ENCODE assay signal across 23 mouse cellular contexts in the genomic region with DNA sequence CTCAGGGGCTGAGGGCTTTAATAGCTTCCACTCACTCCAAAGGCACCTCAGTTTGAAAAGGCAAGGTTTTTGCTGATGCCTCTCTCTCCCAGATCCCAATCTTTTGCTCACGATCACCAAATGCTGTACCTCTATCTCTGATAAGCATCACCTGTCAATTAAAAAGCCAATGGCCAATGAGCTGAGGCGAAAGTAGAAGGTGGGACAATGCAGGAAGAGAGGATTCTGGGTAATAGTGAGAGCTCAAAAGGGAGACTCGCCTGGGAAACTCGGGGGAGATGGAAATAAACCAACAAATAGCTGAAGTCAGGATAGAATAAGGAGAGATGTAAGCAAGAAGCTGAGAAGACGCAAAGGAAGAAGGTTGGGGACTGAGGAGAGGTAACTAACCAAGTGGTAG.
DNase-seq lines count a peak whose midpoint lies in the region; ATAC-seq and TF ChIP-seq lines count a peak whose summit lies in the region.
"Had no signal": no experiment of that assay in that cellular context is flagged by ENCODE, and none has a peak within 500 bp of the region (broad histone marks: within the 10 kb centered on the region; RNA-seq: fewer than 3 reads in every experiment).

No protein-coding gene starts in this region.

- H3K79me2 ChIP-seq in myocyte (ENCODE audit: control insufficient read depth, insufficient read depth), result no peaks in the 10 kb centered on the region

- H3K4me3 ChIP-seq in E14TG2a.4 (replicated peaks; ENCODE audit: low read length), result peak overlapping the region; percentile 43
- H3K4me3 ChIP-seq in myocyte, result peak overlapping the region; percentile 1
- no peak overlapping the region for H3K4me3 ChIP-seq in kidney, embryonic 16.5 days (ENCODE audit: low read length)
- H3K4me3 ChIP-seq: embryonic facial prominence, embryonic 15.5 days; erythroblast, embryonic 14.5 days; forebrain, embryonic 10.5 days; forebrain, embryonic 15.5 days; heart, embryonic 15.5 days had no signal

- WGBS in kidney, embryonic 16.5 days, result 75% methylated on average over 5 of the region's 5 CpGs

- no peak for ATAC-seq in CD4-positive, CD25-positive, alpha-beta regulatory T cell, adult 4 months
- ATAC-seq in kidney, embryonic 16.5 days (ENCODE audit: low FRiP score, low TSS enrichment), result no peak
- ATAC-seq: forebrain, embryonic 15.5 days; intestine, embryonic 16.5 days had no signal

- no peak for TF ChIP-seq POLR2A in myocyte (IDR thresholded peaks at IDR 0.05; ENCODE audit: insufficient read length, low read depth)

- peaks cover 7% of the 10 kb centered on the region for H3K9me3 ChIP-seq in E14TG2a.4 (ENCODE audit: low read length)
- no peaks in the 10 kb centered on the region for H3K9me3 ChIP-seq in kidney, embryonic 16.5 days (ENCODE audit: low read length)
- H3K9me3 ChIP-seq: embryonic facial prominence, embryonic 15.5 days; forebrain, embryonic 10.5 days; forebrain, embryonic 15.5 days; heart, embryonic 15.5 days had no signal

- TF ChIP-seq CTCF in E14TG2a.4 (conservative IDR thresholded peaks at IDR 0.05; ENCODE audit: low read length), result no peak

- H3K27me3 ChIP-seq in E14TG2a.4 (ENCODE audit: insufficient read depth, low read length) (0 out of 2 replicates have a peak, but pooled peaks cover 3% of the 10 kb centered on the region), myocyte (ENCODE audit: control insufficient read depth, insufficient read depth, insufficient read length) (no peaks in the 10 kb centered on the region)
- no peaks in the 10 kb centered on the region for H3K27me3 ChIP-seq in kidney, embryonic 16.5 days (ENCODE audit: insufficient read depth, low read length)
- H3K27me3 ChIP-seq: embryonic facial prominence, embryonic 15.5 days; forebrain, embryonic 15.5 days; heart, embryonic 15.5 days had no signal

- no peak overlapping the region for H3K27ac ChIP-seq in kidney, embryonic 16.5 days (ENCODE audit: low read length)
- H3K27ac ChIP-seq: embryonic facial prominence, embryonic 15.5 days; forebrain, embryonic 10.5 days; forebrain, embryonic 15.5 days; heart, embryonic 15.5 days; hindbrain, embryonic 14.5 days had no signal

- no peak overlapping the region for H3K9ac ChIP-seq in kidney, embryonic 16.5 days (replicated peaks; ENCODE audit: low read length)
- H3K9ac ChIP-seq: embryonic facial prominence, embryonic 15.5 days; forebrain, embryonic 15.5 days; heart, embryonic 15.5 days; hindbrain, embryonic 14.5 days had no signal

- DNase-seq in CD4-positive, CD25-positive, alpha-beta regulatory T cell, adult 2 months (ENCODE audit: low read depth, low spot score), result peak; percentile 41
- DNase-seq in MEL-GATA-1-ER (ENCODE audit: extremely low read depth, low read depth), result peak; percentile 53
- no peak for DNase-seq in ovary, postnatal 10 days (ENCODE audit: low spot score)
- no peak for DNase-seq in embryo, embryonic 9.5 days (ENCODE audit: extremely low spot score)
- DNase-seq: adrenal gland, adult 2 months; adrenal gland, postnatal 25 days; cerebellum, adult 18-20 months; cerebellum, postnatal 10 days; gastrocnemius, postnatal 10 days; heart, adult 18-20 months; heart, postnatal 14 days had no signal

- H3ac ChIP-seq in myocyte (ENCODE audit: control insufficient read depth, insufficient read length), result no peak overlapping the region

- H3K4me1 ChIP-seq in E14TG2a.4 (replicated peaks; ENCODE audit: low read depth, low read length), result peaks cover 51% of the 10 kb centered on the region
- peaks cover 4% of the 10 kb centered on the region; the same call in 1 of the 2 replicates for H3K4me1 ChIP-seq in kidney, embryonic 16.5 days (ENCODE audit: insufficient read depth, low read length)

- peak overlapping the region; percentile 22 for H3K4me2 ChIP-seq in myocyte (ENCODE audit: low read depth)
- no peak overlapping the region for H3K4me2 ChIP-seq in kidney, embryonic 16.5 days (replicated peaks; ENCODE audit: low read depth, low read length)
- H3K4me2 ChIP-seq: embryonic facial prominence, embryonic 15.5 days; forebrain, embryonic 15.5 days; heart, embryonic 11.5 days; heart, embryonic 15.5 days; hindbrain, embryonic 14.5 days had no signal

- H3K36me3 ChIP-seq in E14TG2a.4 (ENCODE audit: insufficient read depth, low read length) (peaks cover 13% of the 10 kb centered on the region; the same call in 1 of the 2 replicates), myocyte (ENCODE audit: control insufficient read depth, insufficient read depth) (no peaks in the 10 kb centered on the region)
- no peaks in the 10 kb centered on the region for H3K36me3 ChIP-seq in kidney, embryonic 16.5 days (ENCODE audit: insufficient read depth, low read length)
- H3K36me3 ChIP-seq: embryonic facial prominence, embryonic 15.5 days; forebrain, embryonic 10.5 days; forebrain, embryonic 15.5 days; heart, embryonic 15.5 days had no signal

TF ChIP-seq in myocyte, 11 proteins besides CTCF, POLR2A, EP300 and RAD21:
- no peak for TF ChIP-seq SRF (IDR thresholded peaks at IDR 0.05; ENCODE audit: control insufficient read depth, insufficient read length, low read depth)
- no peak for TF ChIP-seq REST (IDR thresholded peaks at IDR 0.05; ENCODE audit: insufficient read depth, insufficient read length)
- no peak for TF ChIP-seq E2F4 (IDR thresholded peaks at IDR 0.05; ENCODE audit: insufficient read depth)
- no peak for TF ChIP-seq USF1 (IDR thresholded peaks at IDR 0.05; ENCODE audit: low read depth)
- no peak for TF ChIP-seq CEBPB (IDR thresholded peaks at IDR 0.05; ENCODE audit: insufficient read depth, poor library complexity, severe bottlenecking)
- no peak for TF ChIP-seq MYOG (IDR thresholded peaks at IDR 0.05; ENCODE audit: control insufficient read depth in 1 of 3, insufficient read depth in 1 of 3, insufficient read length in 2 of 3, low read depth in 2 of 3)
- no peak for TF ChIP-seq TCF12 (IDR thresholded peaks at IDR 0.05; ENCODE audit: insufficient read depth, poor library complexity, severe bottlenecking)
- no peak for TF ChIP-seq MAX (IDR thresholded peaks at IDR 0.05; ENCODE audit: low read depth)
- no peak for TF ChIP-seq POLR2AphosphoS2 (IDR thresholded peaks at IDR 0.05; ENCODE audit: insufficient read length, low read depth)
- TF ChIP-seq TCF3 (IDR thresholded peaks at IDR 0.05; ENCODE audit: insufficient read length, low read depth), result no peak
- TF ChIP-seq MYOD1 (IDR thresholded peaks at IDR 0.05; ENCODE audit: control insufficient read depth in 1 of 3, insufficient read length in 2 of 3, low read depth in 2 of 3), result no peak

Comparison
In these comparisons a context has a peak if more than half of its experiments do, and no peak if none do; other contexts are left out.
1. DNase-seq: peak in CD4-positive, CD25-positive, alpha-beta regulatory T cell, adult 2 months (single experiment) and MEL-GATA-1-ER (single experiment); none in ovary, postnatal 10 days (single experiment) and embryo, embryonic 9.5 days (single experiment).